Mouse (Mus musculus): ENCODE results near the gene Dscam. TPM values are rescaled to one million over a fixed set of nuclear protein-coding genes. Genes with fewer than 3 reads are reported as not detected.

Gene Dscam
- polyA plus RNA-seq (2021; fragmentation: Nextera tagmentation): 5.5 and 6.5 TPM in 2 replicates
- long read RNA-seq, experiment 1, partial matches to known transcripts: 8 of 15 reads
- long read RNA-seq, experiment 1, other reads (novel, unspliced or antisense): 7 of 15 reads
- long read RNA-seq, experiment 2, partial matches to known transcripts: 27 of 53 reads
- long read RNA-seq, experiment 2, other reads (novel, unspliced or antisense): 26 of 53 reads

DNA sequence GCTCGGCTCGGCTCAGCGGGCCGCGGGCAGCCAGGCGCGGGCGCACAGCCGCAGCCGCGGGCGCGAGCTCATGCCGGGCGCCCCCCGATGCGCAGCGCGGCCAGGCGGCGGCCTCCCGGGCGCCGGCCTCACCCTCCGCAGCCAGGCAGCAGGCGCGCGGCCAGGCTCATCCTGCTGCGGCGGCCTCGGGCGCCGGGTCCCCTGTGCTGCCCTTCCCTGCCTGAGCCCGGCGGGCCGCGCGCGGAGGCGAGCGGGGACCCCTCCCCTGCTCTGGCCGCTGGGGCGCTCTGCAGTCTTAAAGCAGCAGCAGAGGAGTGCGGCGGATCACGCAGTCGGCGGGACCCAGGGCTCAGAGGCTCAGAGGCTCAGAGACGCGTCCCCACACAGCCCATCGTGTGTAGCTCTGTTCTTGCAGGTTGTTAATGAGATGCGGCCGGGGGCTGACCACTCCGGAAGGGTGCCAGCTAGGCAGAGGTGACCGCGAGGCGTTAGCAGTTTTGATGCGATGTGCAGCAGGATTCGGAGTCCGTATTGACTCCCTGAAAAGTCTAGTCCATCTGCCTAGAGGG is at the start of gene Dscam:
Gene Dscam, minus strand, starts transcription at position 240 of the 569 bp plus-strand sequence.

Other genes starting within 250 kb of the Dscam start
- 3.6 and 4.8 TPM in 2 replicates for gene Bace2, start 186.0 kb upstream of the Dscam start, polyA plus RNA-seq (2021; fragmentation: Nextera tagmentation)